Mouse (Mus musculus) limb, embryonic 13.5 days (tissue): ENCODE data around the gene Lipc. TPM values are rescaled to one million over a fixed set of nuclear protein-coding genes. Genes with fewer than 3 reads are reported as not detected.

ENCODE experiments used
- ATAC-seq: fragments of 200-750 bp; cut with Nextera tagmentation; 2 replicates; pipeline ENCODE4 v1.8.0; 2017; ENCODE audit warnings: low read depth, moderate number of reproducible peaks, moderate TSS enrichment; ENCODE audit not compliant: low FRiP score
- H3K27ac ChIP-seq: fragments of 300-500 bp; sonication (generic); 2 replicates; pipeline ENCODE4 v1.5.1; 2015; ENCODE audit warnings: inconsistent platforms, mild to moderate bottlenecking, moderate library complexity
- H3K27me3 ChIP-seq: fragments of 300-500 bp; sonication (generic); 2 replicates; pipeline ENCODE4 v1.6.1; 2015; ENCODE audit warnings: mild to moderate bottlenecking, inconsistent platforms
- H3K36me3 ChIP-seq: fragments of 300-500 bp; sonication (generic); 2 replicates; pipeline ENCODE4 v1.6.1; 2015; ENCODE audit warnings: inconsistent platforms, mild to moderate bottlenecking, moderate library complexity
- H3K4me1 ChIP-seq: fragments of 300-500 bp; sonication (generic); 2 replicates; pipeline ENCODE4 v1.6.1; 2015; ENCODE audit warnings: inconsistent platforms
- H3K4me2 ChIP-seq: fragments of 300-500 bp; sonication (generic); replicated peaks from 2 replicates; pipeline ENCODE4 v1.6.1; 2015; ENCODE audit warnings: inconsistent platforms, mild to moderate bottlenecking, moderate library complexity
- H3K4me3 ChIP-seq: fragments of 300-500 bp; sonication (generic); 2 replicates; pipeline ENCODE4 v1.5.1; 2015; ENCODE audit warnings: moderate library complexity, mild to moderate bottlenecking, inconsistent platforms
- H3K9ac ChIP-seq: fragments of 300-500 bp; sonication (generic); 2 replicates; pipeline ENCODE4 v1.6.1; 2015; ENCODE audit warnings: mild to moderate bottlenecking, inconsistent platforms
- H3K9me3 ChIP-seq: fragments of 300-500 bp; sonication (generic); 2 replicates; pipeline ENCODE4 v1.6.1; 2016; ENCODE audit warnings: inconsistent platforms
- WGBS: fragments of 180-500 bp; shearing (Covaris S2); methylation state at CpG from one replicate; pipeline ENCODE4 v1.1.7; 2015; 5-methylcytosine and 5-hydroxymethylcytosine counted together
- polyA plus RNA-seq: library from polyadenylated mRNA; unstranded; fragments of >200 nt; fragmentation: Nextera tagmentation; extraction: Ambion mirVana; gene quantifications from 2 replicates; pipeline ENCODE4 v1.2.1, GENCODE M21; 2015

Lipc gene
- polyA plus RNA-seq, 1 experiment from 2014 or later, result not detected

GRCm38 (mm10) chr9:70902821-70903730 is 49.0 kb downstream of the Lipc start:
- Histone ChIP-seq H3K36me3 (no peaks in the 10 kb centered on the region), H3K27me3 (no peaks in the 10 kb centered on the region), H3K27ac (no peak overlapping the region), H3K4me1 (0 out of 2 replicates have a peak, but pooled peaks cover 3% of the 10 kb centered on the region), H3K9ac (no peak overlapping the region), H3K9me3 (no peaks in the 10 kb centered on the region), H3K4me3 (no peak overlapping the region), H3K4me2 (no peak overlapping the region)
- no peak for ATAC-seq
- WGBS, result 93% methylated on average over 11 of the region's 11 CpGs

GRCm38 (mm10) chr9:70894201-70894600 is 57.8 kb downstream of the Lipc start:
- Histone ChIP-seq H3K36me3 (no peaks in the 10 kb centered on the region), H3K27ac (no peak overlapping the region), H3K4me2 (no peak overlapping the region), H3K4me1 (peaks cover 8% of the 10 kb centered on the region; the same call in 1 of the 2 replicates), H3K27me3 (no peaks in the 10 kb centered on the region), H3K9me3 (no peaks in the 10 kb centered on the region), H3K9ac (no peak overlapping the region), H3K4me3 (no peak overlapping the region)
- WGBS, result 85% methylated on average over 1 of the region's 1 CpGs
- ATAC-seq, result no peak

GRCm38 (mm10) chr9:70893526-70893925 is 58.5 kb downstream of the Lipc start:
- Histone ChIP-seq H3K4me3 (no peak overlapping the region), H3K36me3 (no peaks in the 10 kb centered on the region), H3K4me2 (no peak overlapping the region), H3K9me3 (no peaks in the 10 kb centered on the region), H3K9ac (no peak overlapping the region), H3K27ac (no peak overlapping the region), H3K27me3 (no peaks in the 10 kb centered on the region), H3K4me1 (peaks cover 14% of the 10 kb centered on the region; the same call in 1 of the 2 replicates)
- no peak for ATAC-seq
- 53% methylated on average over 3 of the region's 3 CpGs for WGBS

- 92% methylated on average over 5 of the region's 5 CpGs for WGBS
These were observed 59.4 kb downstream of the Lipc start for GRCm38 (mm10) chr9:70892627-70893026.

GRCm38 (mm10) chr9:70891431-70892133 is 60.4 kb downstream of the Lipc start:
- no peak for ATAC-seq
- 41% methylated on average over 8 of the region's 8 CpGs for WGBS

More at GRCm38 (mm10) chr9:70892627-70893026, 59.4 kb downstream of the Lipc start:
- no peak overlapping the region for H3K9ac ChIP-seq
- no peak overlapping the region for H3K27ac ChIP-seq
- H3K4me3 ChIP-seq, result no peak overlapping the region
- H3K4me2 ChIP-seq, result no peak overlapping the region
- H3K27me3 ChIP-seq, result no peaks in the 10 kb centered on the region
- H3K9me3 ChIP-seq, result no peaks in the 10 kb centered on the region
- H3K4me1 ChIP-seq, result peaks cover 16% of the 10 kb centered on the region; the same call in 1 of the 2 replicates
- no peak for ATAC-seq
- no peaks in the 10 kb centered on the region for H3K36me3 ChIP-seq

GRCm38 (mm10) chr9:70890736-70891135 is 61.3 kb downstream of the Lipc start:
- H3K4me1 ChIP-seq, result peaks cover 16% of the 10 kb centered on the region; the same call in 1 of the 2 replicates
- H3K9me3 ChIP-seq, result no peaks in the 10 kb centered on the region
- no peak overlapping the region for H3K4me3 ChIP-seq
- H3K36me3 ChIP-seq, result no peaks in the 10 kb centered on the region
- no peaks in the 10 kb centered on the region for H3K27me3 ChIP-seq
- H3K9ac ChIP-seq, result no peak overlapping the region
- no peak for ATAC-seq
- H3K4me2 ChIP-seq, result no peak overlapping the region
- 84% methylated on average over 7 of the region's 7 CpGs for WGBS
- H3K27ac ChIP-seq, result no peak overlapping the region

More at GRCm38 (mm10) chr9:70891431-70892133, 60.4 kb downstream of the Lipc start:
- Histone ChIP-seq H3K4me2 (no peak overlapping the region), H3K27me3 (no peaks in the 10 kb centered on the region), H3K9me3 (no peaks in the 10 kb centered on the region), H3K4me1 (peaks cover 16% of the 10 kb centered on the region; the same call in 1 of the 2 replicates), H3K4me3 (no peak overlapping the region), H3K27ac (no peak overlapping the region), H3K36me3 (no peaks in the 10 kb centered on the region), H3K9ac (no peak overlapping the region)

- H3K4me3 ChIP-seq, result no peak overlapping the region
- H3K27me3 ChIP-seq, result no peaks in the 10 kb centered on the region
- H3K9ac ChIP-seq, result no peak overlapping the region
- no peak for ATAC-seq
- H3K36me3 ChIP-seq, result no peaks in the 10 kb centered on the region
- no peak overlapping the region for H3K4me2 ChIP-seq
- H3K27ac ChIP-seq, result no peak overlapping the region
- H3K9me3 ChIP-seq, result no peaks in the 10 kb centered on the region
- H3K4me1 ChIP-seq, result peaks cover 11% of the 10 kb centered on the region; the same call in 1 of the 2 replicates
- WGBS, result 62% methylated on average over 4 of the region's 4 CpGs
These were observed 63.1 kb downstream of the Lipc start for GRCm38 (mm10) chr9:70888969-70889368.

GRCm38 (mm10) chr9:70888556-70888955 is 63.5 kb downstream of the Lipc start:
- Histone ChIP-seq H3K4me1 (peaks cover 11% of the 10 kb centered on the region; the same call in 1 of the 2 replicates), H3K27ac (no peak overlapping the region; the same call in 1 of the 2 replicates), H3K4me2 (no peak overlapping the region), H3K4me3 (no peak overlapping the region), H3K9ac (no peak overlapping the region), H3K36me3 (no peaks in the 10 kb centered on the region), H3K9me3 (no peaks in the 10 kb centered on the region), H3K27me3 (no peaks in the 10 kb centered on the region)
- no peak for ATAC-seq
- 74% methylated on average over 2 of the region's 2 CpGs for WGBS

GRCm38 (mm10) chr9:70881982-70882381 is 70.0 kb downstream of the Lipc start:
- H3K9me3 ChIP-seq, result no peaks in the 10 kb centered on the region
- no peaks in the 10 kb centered on the region for H3K36me3 ChIP-seq
- H3K4me3 ChIP-seq, result no peak overlapping the region
- H3K4me1 ChIP-seq, result no peaks in the 10 kb centered on the region
- H3K4me2 ChIP-seq, result no peak overlapping the region
- H3K9ac ChIP-seq, result no peak overlapping the region
- ATAC-seq, result no peak
- WGBS, result 50% methylated on average over 5 of the region's 5 CpGs
- no peaks in the 10 kb centered on the region for H3K27me3 ChIP-seq
- H3K27ac ChIP-seq, result no peak overlapping the region

GRCm38 (mm10) chr9:70878823-70879222 is 73.2 kb downstream of the Lipc start:
- Histone ChIP-seq H3K4me1 (peaks cover 8% of the 10 kb centered on the region), H3K4me2 (no peak overlapping the region), H3K4me3 (no peak overlapping the region), H3K36me3 (no peaks in the 10 kb centered on the region), H3K9me3 (no peaks in the 10 kb centered on the region), H3K27me3 (no peaks in the 10 kb centered on the region), H3K27ac (no peak overlapping the region), H3K9ac (no peak overlapping the region)
- ATAC-seq, result no peak

GRCm38 (mm10) chr9:70878157-70878556 is 73.9 kb downstream of the Lipc start:
- Histone ChIP-seq H3K27ac (no peak overlapping the region), H3K4me1 (peaks cover 8% of the 10 kb centered on the region), H3K4me2 (no peak overlapping the region), H3K36me3 (no peaks in the 10 kb centered on the region), H3K9me3 (no peaks in the 10 kb centered on the region), H3K4me3 (no peak overlapping the region), H3K9ac (no peak overlapping the region), H3K27me3 (no peaks in the 10 kb centered on the region)
- ATAC-seq, result no peak
- 83% methylated on average over 5 of the region's 5 CpGs for whole genome bisulfite sequencing

- 53% methylated on average over 4 of the region's 4 CpGs for WGBS
- no peaks in the 10 kb centered on the region for H3K36me3 ChIP-seq
- H3K9me3 ChIP-seq, result no peaks in the 10 kb centered on the region
- no peak overlapping the region for H3K4me3 ChIP-seq
- H3K4me1 ChIP-seq, result peaks cover 8% of the 10 kb centered on the region
- no peak overlapping the region for H3K27ac ChIP-seq
- ATAC-seq, result no peak
- H3K9ac ChIP-seq, result no peak overlapping the region
- no peak overlapping the region for H3K4me2 ChIP-seq
- H3K27me3 ChIP-seq, result no peaks in the 10 kb centered on the region
These were observed 76.5 kb downstream of the Lipc start for GRCm38 (mm10) chr9:70875490-70875889.
